Mouse (Mus musculus) heart, embryonic 13.5 days (tissue): ENCODE measurements around the gene Large1. TPM values are rescaled to one million over a fixed set of nuclear protein-coding genes. Genes with fewer than 3 reads are reported as not detected.

Experiments used
- ATAC-seq: fragments of 200-750 bp; cut with Nextera tagmentation; 2 replicates; pipeline ENCODE4 v1.8.0; 2017; ENCODE audit warnings: moderate TSS enrichment; ENCODE audit not compliant: insufficient number of reproducible peaks, low FRiP score, low TSS enrichment; ENCODE audit errors: extremely low read depth
- H3K27ac ChIP-seq: fragments of 300-500 bp; sonication (generic); replicated peaks from 2 replicates; pipeline ENCODE4 v1.5.1; 2015; ENCODE audit warnings: moderate library complexity, mild to moderate bottlenecking, inconsistent platforms
- H3K27me3 ChIP-seq: fragments of 300-500 bp; sonication (generic); replicated peaks from 2 replicates; pipeline ENCODE4 v1.6.1; 2015; ENCODE audit warnings: mild to moderate bottlenecking, inconsistent platforms
- H3K36me3 ChIP-seq: fragments of 300-500 bp; sonication (generic); 2 replicates; pipeline ENCODE4 v1.6.1; 2015; ENCODE audit warnings: mild to moderate bottlenecking, inconsistent platforms
- H3K4me1 ChIP-seq: fragments of 300-500 bp; sonication (generic); 2 replicates; pipeline ENCODE4 v1.6.1; 2015; ENCODE audit warnings: inconsistent platforms
- H3K4me2 ChIP-seq: fragments of 300-500 bp; sonication (generic); 2 replicates; pipeline ENCODE4 v1.6.1; 2015; ENCODE audit warnings: inconsistent platforms, mild to moderate bottlenecking, moderate library complexity
- H3K4me3 ChIP-seq: fragments of 300-500 bp; sonication (generic); 2 replicates; pipeline ENCODE4 v1.5.1; 2015; ENCODE audit warnings: moderate library complexity, mild to moderate bottlenecking, inconsistent platforms
- H3K9ac ChIP-seq: fragments of 300-500 bp; sonication (generic); 2 replicates; pipeline ENCODE4 v1.6.1; 2015; ENCODE audit warnings: inconsistent platforms, mild to moderate bottlenecking, moderate library complexity
- H3K9me3 ChIP-seq: fragments of 300-500 bp; sonication (generic); 2 replicates; pipeline ENCODE4 v1.6.1; 2016; ENCODE audit warnings: inconsistent platforms
- WGBS: fragments of 180-500 bp; shearing (Covaris S2); methylation state at CpG from one replicate; pipeline ENCODE4 v1.1.7; 2015; ENCODE audit warnings: mixed read lengths; 5-methylcytosine and 5-hydroxymethylcytosine counted together
- polyA plus RNA-seq: library from polyadenylated mRNA; unstranded; fragments of >200 nt; fragmentation: Nextera tagmentation; extraction: Ambion mirVana; gene quantifications from 2 replicates; pipeline ENCODE4 v1.2.1, GENCODE M21; 2015

Large1 gene
- polyA plus RNA-seq, 1 experiment from 2014 or later: 6.0 TPM

- Histone ChIP-seq H3K36me3 (no peaks in the 10 kb centered on the region), H3K4me2 (no peak overlapping the region), H3K9ac (no peak overlapping the region), H3K4me3 (no peak overlapping the region), H3K4me1 (peaks cover 22% of the 10 kb centered on the region), H3K9me3 (no peaks in the 10 kb centered on the region), H3K27ac (no peak overlapping the region), H3K27me3 (no peaks in the 10 kb centered on the region)
- no peak for ATAC-seq
- WGBS: 53% methylated on average over 3 of the region's 3 CpGs
Observed at GRCm38 (mm10) chr8:73161994-73162393, 191.3 kb downstream of the Large1 start.

- no peak overlapping the region for H3K27ac ChIP-seq
- no peaks in the 10 kb centered on the region for H3K27me3 ChIP-seq
- no peak overlapping the region for H3K4me2 ChIP-seq
- H3K9ac ChIP-seq: no peak overlapping the region
- H3K4me3 ChIP-seq: no peak overlapping the region
- H3K4me1 ChIP-seq: peaks cover 22% of the 10 kb centered on the region
- ATAC-seq: no peak
- whole genome bisulfite sequencing: 52% methylated on average over 1 of the region's 1 CpGs
- H3K36me3 ChIP-seq: no peaks in the 10 kb centered on the region
- no peaks in the 10 kb centered on the region for H3K9me3 ChIP-seq
Observed at GRCm38 (mm10) chr8:73161564-73161963, 191.8 kb downstream of the Large1 start.

GRCm38 (mm10) chr8:73160945-73161344, 192.4 kb downstream of the Large1 start:
- Histone ChIP-seq H3K36me3 (no peaks in the 10 kb centered on the region), H3K9ac (no peak overlapping the region), H3K4me1 (peaks cover 22% of the 10 kb centered on the region), H3K4me3 (no peak overlapping the region), H3K9me3 (no peaks in the 10 kb centered on the region), H3K27me3 (no peaks in the 10 kb centered on the region), H3K27ac (no peak overlapping the region), H3K4me2 (no peak overlapping the region)
- ATAC-seq: no peak
- WGBS: 38% methylated on average over 2 of the region's 2 CpGs

- no peak overlapping the region for H3K4me2 ChIP-seq
- WGBS: 82% methylated on average over 3 of the region's 3 CpGs
- no peak overlapping the region for H3K9ac ChIP-seq
- no peak overlapping the region for H3K27ac ChIP-seq
- H3K27me3 ChIP-seq: no peaks in the 10 kb centered on the region
- H3K4me3 ChIP-seq: no peak overlapping the region
- no peaks in the 10 kb centered on the region for H3K36me3 ChIP-seq
- no peak for ATAC-seq
- peaks cover 4% of the 10 kb centered on the region; the same call in 1 of the 2 replicates for H3K4me1 ChIP-seq
- H3K9me3 ChIP-seq: no peaks in the 10 kb centered on the region
Observed at GRCm38 (mm10) chr8:73147236-73147635, 206.1 kb downstream of the Large1 start.

- Histone ChIP-seq H3K27me3 (no peaks in the 10 kb centered on the region), H3K9me3 (no peaks in the 10 kb centered on the region), H3K9ac (no peak overlapping the region), H3K4me3 (no peak overlapping the region), H3K4me2 (no peak overlapping the region), H3K4me1 (peaks cover 4% of the 10 kb centered on the region; the same call in 1 of the 2 replicates), H3K36me3 (no peaks in the 10 kb centered on the region), H3K27ac (no peak overlapping the region)
- WGBS: 46% methylated on average over 1 of the region's 1 CpGs
- no peak for ATAC-seq
Observed at GRCm38 (mm10) chr8:73142660-73143395, 210.5 kb downstream of the Large1 start.

- Histone ChIP-seq H3K9ac (no peak overlapping the region), H3K27ac (no peak overlapping the region)
- ATAC-seq: no peak
Observed at GRCm38 (mm10) chr8:73135397-73135796, 217.9 kb downstream of the Large1 start.

GRCm38 (mm10) chr8:73132080-73132479, 221.3 kb downstream of the Large1 start:
- Histone ChIP-seq H3K4me2 (no peak overlapping the region), H3K36me3 (peaks cover 22% of the 10 kb centered on the region), H3K4me1 (peaks cover 27% of the 10 kb centered on the region), H3K27me3 (no peaks in the 10 kb centered on the region), H3K4me3 (no peak overlapping the region), H3K9ac (no peak overlapping the region), H3K27ac (no peak overlapping the region), H3K9me3 (no peaks in the 10 kb centered on the region)
- no peak for ATAC-seq
- WGBS: 75% methylated on average over 2 of the region's 2 CpGs

More at GRCm38 (mm10) chr8:73135397-73135796, 217.9 kb downstream of the Large1 start:
- Histone ChIP-seq H3K4me2 (peak overlapping the region; percentile 37), H3K27me3 (no peaks in the 10 kb centered on the region), H3K4me1 (peaks cover 32% of the 10 kb centered on the region), H3K9me3 (no peaks in the 10 kb centered on the region), H3K36me3 (peaks cover 13% of the 10 kb centered on the region), H3K4me3 (no peak overlapping the region)
- 47% methylated on average over 6 of the region's 6 CpGs for WGBS

GRCm38 (mm10) chr8:73123864-73124499, 229.4 kb downstream of the Large1 start:
- Histone ChIP-seq H3K4me2 (no peak overlapping the region), H3K9me3 (no peaks in the 10 kb centered on the region), H3K27ac (no peak overlapping the region), H3K27me3 (no peaks in the 10 kb centered on the region), H3K4me3 (no peak overlapping the region), H3K4me1 (peaks cover 7% of the 10 kb centered on the region), H3K9ac (no peak overlapping the region), H3K36me3 (no peaks in the 10 kb centered on the region; the same call in 1 of the 2 replicates)
- WGBS: 51% methylated on average over 5 of the region's 5 CpGs
- ATAC-seq: no peak

- no peaks in the 10 kb centered on the region for H3K9me3 ChIP-seq
- no peak for ATAC-seq
- H3K27me3 ChIP-seq: no peaks in the 10 kb centered on the region
- 92% methylated on average over 1 of the region's 1 CpGs for WGBS
- H3K9ac ChIP-seq: no peak overlapping the region
- no peak overlapping the region for H3K4me2 ChIP-seq
- no peak overlapping the region for H3K4me3 ChIP-seq
- H3K27ac ChIP-seq: no peak overlapping the region
- H3K36me3 ChIP-seq: 0 out of 2 replicates have a peak, but pooled peaks cover 3% of the 10 kb centered on the region
- 0 out of 2 replicates have a peak, but pooled peaks cover 4% of the 10 kb centered on the region for H3K4me1 ChIP-seq
Observed at GRCm38 (mm10) chr8:73112332-73112895, 240.9 kb downstream of the Large1 start.

- H3K4me2 ChIP-seq: no peak overlapping the region
- 0 out of 2 replicates have a peak, but pooled peaks cover 3% of the 10 kb centered on the region for H3K4me1 ChIP-seq
- 68% methylated on average over 1 of the region's 1 CpGs for WGBS
- H3K9ac ChIP-seq: no peak overlapping the region
- no peak overlapping the region for H3K27ac ChIP-seq
- 0 out of 2 replicates have a peak, but pooled peaks cover 3% of the 10 kb centered on the region for H3K36me3 ChIP-seq
- H3K9me3 ChIP-seq: no peaks in the 10 kb centered on the region
- H3K27me3 ChIP-seq: no peaks in the 10 kb centered on the region
- H3K4me3 ChIP-seq: no peak overlapping the region
- ATAC-seq: no peak
Observed at GRCm38 (mm10) chr8:73104089-73104488, 249.3 kb downstream of the Large1 start.

GRCm38 (mm10) chr8:73101069-73101468, 252.3 kb downstream of the Large1 start:
- Histone ChIP-seq H3K9ac (no peak overlapping the region), H3K9me3 (no peaks in the 10 kb centered on the region), H3K4me3 (no peak overlapping the region), H3K27me3 (no peaks in the 10 kb centered on the region), H3K4me1 (peaks cover 8% of the 10 kb centered on the region; the same call in 1 of the 2 replicates), H3K36me3 (no peaks in the 10 kb centered on the region), H3K27ac (no peak overlapping the region), H3K4me2 (no peak overlapping the region)
- no peak for ATAC-seq
- WGBS: 34% methylated on average over 5 of the region's 5 CpGs
